Mouse (Mus musculus) forebrain, embryonic 15.5 days (tissue): ENCODE data around the gene Hist1h3g. TPM values are rescaled to one million over a fixed set of nuclear protein-coding genes. Genes with fewer than 3 reads are reported as not detected.

ENCODE experiments used
- ATAC-seq: fragments of 200-750 bp; cut with Nextera tagmentation; replicated peaks from 2 replicates; pipeline ENCODE4 v1.8.0; 2017; ENCODE audit warnings: mild to moderate bottlenecking, moderate TSS enrichment, moderate library complexity
- H3K27ac ChIP-seq: fragments of 300-500 bp; sonication (generic); replicated peaks from 2 replicates; pipeline ENCODE4 v1.5.1; 2015; ENCODE audit warnings: mild to moderate bottlenecking, inconsistent platforms
- H3K27me3 ChIP-seq: fragments of 300-500 bp; sonication (generic); 2 replicates; pipeline ENCODE4 v1.6.1; 2015; ENCODE audit warnings: inconsistent platforms
- H3K36me3 ChIP-seq: fragments of 300-500 bp; sonication (generic); 2 replicates; pipeline ENCODE4 v1.6.1; 2015; ENCODE audit warnings: mild to moderate bottlenecking, inconsistent platforms
- H3K4me1 ChIP-seq: fragments of 300-500 bp; sonication (generic); 2 replicates; pipeline ENCODE4 v1.6.1; 2015; ENCODE audit warnings: inconsistent platforms
- H3K4me2 ChIP-seq: fragments of 300-500 bp; sonication (generic); replicated peaks from 2 replicates; pipeline ENCODE4 v1.6.1; 2015; ENCODE audit warnings: mild to moderate bottlenecking, inconsistent platforms
- H3K4me3 ChIP-seq: fragments of 300-500 bp; sonication (generic); 2 replicates; pipeline ENCODE4 v1.5.1; 2015; ENCODE audit warnings: mild to moderate bottlenecking, inconsistent platforms
- H3K9ac ChIP-seq: fragments of 300-500 bp; sonication (generic); replicated peaks from 2 replicates; pipeline ENCODE4 v1.6.1; 2015; ENCODE audit warnings: mild to moderate bottlenecking, inconsistent platforms
- H3K9me3 ChIP-seq: fragments of 300-500 bp; sonication (generic); 2 replicates; pipeline ENCODE4 v1.6.1; 2016; ENCODE audit warnings: inconsistent platforms
- WGBS: fragments of 180-500 bp; shearing (Covaris S2); methylation state at CpG from one replicate; pipeline ENCODE4 v1.1.7; 2015; ENCODE audit warnings: mixed read lengths; 5-methylcytosine and 5-hydroxymethylcytosine counted together
- microRNA-seq: library from miRNA; unstranded; fragments of <30 nt; microRNA quantifications from one replicate; pipeline ENCODE4, GENCODE M21; 2016
- polyA plus RNA-seq: library from polyadenylated mRNA; unstranded; fragments of >200 nt; fragmentation: Nextera tagmentation; extraction: Ambion mirVana; gene quantifications from 2 replicates; pipeline ENCODE4 v1.2.1, GENCODE M21; 2015

The Hist1h3g gene
- polyA plus RNA-seq, 1 experiment from 2014 or later = 3.4 TPM

- Histone ChIP-seq H3K27ac (peak within 1 kb of the TSS; percentile 97), H3K9ac (peak within 1 kb of the TSS; percentile 61), H3K4me1 (peaks cover 53% of the 10 kb centered on the region), H3K4me3 (peak within 1 kb of the TSS; percentile 53), H3K36me3 (no peaks in the 10 kb centered on the region), H3K27me3 (no peaks in the 10 kb centered on the region), H3K4me2 (peak within 1 kb of the TSS; percentile 79), H3K9me3 (no peaks in the 10 kb centered on the region)
- peak; percentile 93 for ATAC-seq
- WGBS = under 1% methylated on average over 43 of the region's 43 CpGs
Measured at GRCm38 (mm10) chr13:23581408-23582218, 46.4 kb downstream of the Hist1h3g start, which contains the start of gene Hist1h4d. Gene Hist1h4d (plus strand): TSS chr13:23581598.

GRCm38 (mm10) chr13:23582219-23583056 lies 47.2 kb downstream of the Hist1h3g start:
- H3K4me2 ChIP-seq = peak overlapping the region; percentile 79
- peak overlapping the region; percentile 61 for H3K9ac ChIP-seq
- peak overlapping the region; percentile 97 for H3K27ac ChIP-seq
- no peaks in the 10 kb centered on the region for H3K9me3 ChIP-seq
- peak overlapping the region; percentile 53 for H3K4me3 ChIP-seq
- H3K27me3 ChIP-seq = no peaks in the 10 kb centered on the region
- 3% methylated on average over 6 of the region's 6 CpGs for WGBS
- peaks cover 50% of the 10 kb centered on the region for H3K4me1 ChIP-seq
- ATAC-seq = no peak
- no peaks in the 10 kb centered on the region for H3K36me3 ChIP-seq

- Histone ChIP-seq H3K36me3 (no peaks in the 10 kb centered on the region), H3K9ac (no peak overlapping the region), H3K4me3 (no peak overlapping the region), H3K9me3 (no peaks in the 10 kb centered on the region), H3K27me3 (no peaks in the 10 kb centered on the region), H3K27ac (peak overlapping the region; percentile 97), H3K4me2 (no peak overlapping the region; the same call in 1 of the 2 replicates), H3K4me1 (peaks cover 50% of the 10 kb centered on the region)
- ATAC-seq = no peak
Measured at GRCm38 (mm10) chr13:23583387-23584068, 48.3 kb downstream of the Hist1h3g start.

- Histone ChIP-seq H3K9ac (peak overlapping the region; percentile 74), H3K4me3 (peak overlapping the region; percentile 47), H3K9me3 (no peaks in the 10 kb centered on the region), H3K27me3 (no peaks in the 10 kb centered on the region), H3K27ac (peak overlapping the region; percentile 97), H3K4me1 (peaks cover 50% of the 10 kb centered on the region), H3K36me3 (no peaks in the 10 kb centered on the region), H3K4me2 (peak overlapping the region; percentile 77)
- no peak for ATAC-seq
Measured at GRCm38 (mm10) chr13:23584331-23584730, 49.1 kb downstream of the Hist1h3g start.

- H3K4me2 ChIP-seq = peak overlapping the region; percentile 77
- H3K4me3 ChIP-seq = peak overlapping the region; percentile 47
- peak overlapping the region; percentile 74 for H3K9ac ChIP-seq
- H3K36me3 ChIP-seq = no peaks in the 10 kb centered on the region
- peaks cover 50% of the 10 kb centered on the region for H3K4me1 ChIP-seq
- H3K27ac ChIP-seq = peak overlapping the region; percentile 97
- under 1% methylated on average over 21 of the region's 21 CpGs for WGBS
- H3K9me3 ChIP-seq = no peaks in the 10 kb centered on the region
- H3K27me3 ChIP-seq = no peaks in the 10 kb centered on the region
- ATAC-seq = peak; percentile 17; the same call in 1 of the 2 replicates
Measured at GRCm38 (mm10) chr13:23585029-23585441, 49.8 kb downstream of the Hist1h3g start.

Small RNA genes within 50 kb of the gene (microRNA-seq; reads per million reads assigned to microRNA genes)
- gene Gm44297 (not detected), gene Gm44359 (not detected), gene Gm44394 (not detected), gene n-TStga1 (not detected)

Other genes starting within 250 kb of the Hist1h3g start
- 58.3 and 60.9 TPM in 2 replicates for gene Zfp322a, start 166.2 kb upstream of the Hist1h3g start, polyA plus RNA-seq
- 13.0 and 13.2 TPM in 2 replicates for gene Abt1, start 111.6 kb upstream of the Hist1h3g start, polyA plus RNA-seq
- 0.05 and 0.08 TPM in 2 replicates for gene Btn1a1, start 69.5 kb upstream of the Hist1h3g start, polyA plus RNA-seq
- 0.11 TPM in 1 of 2 replicates, not detected in the other for gene Btn2a2, start 46.6 kb upstream of the Hist1h3g start, polyA plus RNA-seq
- gene Hist1h4h, start 4.4 kb upstream of the Hist1h3g start, polyA plus RNA-seq = 4.9 and 6.0 TPM in 2 replicates
- gene Hist1h2af, start 1.5 kb upstream of the Hist1h3g start, polyA plus RNA-seq = 2.8 and 6.7 TPM in 2 replicates
- gene Hist1h2bh, start 8.0 kb downstream of the Hist1h3g start, polyA plus RNA-seq = 0.37 and 0.59 TPM in 2 replicates
- 0.46 and 0.94 TPM in 2 replicates for gene Hist1h3f, start 8.6 kb downstream of the Hist1h3g start, polyA plus RNA-seq
- gene Hist1h4f, start 16.2 kb downstream of the Hist1h3g start, polyA plus RNA-seq = 0.70 and 0.73 TPM in 2 replicates
- gene Hist1h1d, start 17.8 kb downstream of the Hist1h3g start, polyA plus RNA-seq = 0.23 and 0.25 TPM in 2 replicates
- gene Hist1h3e, start 26.9 kb downstream of the Hist1h3g start, polyA plus RNA-seq = 2.6 and 2.7 TPM in 2 replicates
- 48.1 and 55.0 TPM in 2 replicates for gene Hist1h2ae, start 35.8 kb downstream of the Hist1h3g start, polyA plus RNA-seq
- 4.7 and 5.6 TPM in 2 replicates for gene Hist1h2bg, start 36.0 kb downstream of the Hist1h3g start, polyA plus RNA-seq
- gene Hist1h2bf, start 38.8 kb downstream of the Hist1h3g start, polyA plus RNA-seq = 1.6 and 2.9 TPM in 2 replicates
- 1.5 and 2.0 TPM in 2 replicates for gene Hist1h2ad, start 39.0 kb downstream of the Hist1h3g start, polyA plus RNA-seq
- gene Hist1h3d, start 40.3 kb downstream of the Hist1h3g start, polyA plus RNA-seq = 4.5 and 5.1 TPM in 2 replicates
- 76.0 and 88.6 TPM in 2 replicates for gene Hist1h4d, start 46.2 kb downstream of the Hist1h3g start, polyA plus RNA-seq
- 1.9 and 2.5 TPM in 2 replicates for gene Hist1h2be, start 85.7 kb downstream of the Hist1h3g start, polyA plus RNA-seq
- 11.6 and 13.7 TPM in 2 replicates for gene Hist1h1e, start 87.1 kb downstream of the Hist1h3g start, polyA plus RNA-seq
- 1.0 and 1.1 TPM in 2 replicates for gene Hist1h2ac, start 148.5 kb downstream of the Hist1h3g start, polyA plus RNA-seq
- gene Hist1h2bc, start 148.8 kb downstream of the Hist1h3g start, polyA plus RNA-seq = 33.7 and 35.6 TPM in 2 replicates
- gene Hist1h1t, start 160.4 kb downstream of the Hist1h3g start, polyA plus RNA-seq = 0.20 TPM in 1 of 2 replicates, not detected in the other
- gene Hist1h4c, start 163.0 kb downstream of the Hist1h3g start, polyA plus RNA-seq = 3.7 and 4.4 TPM in 2 replicates
- 2.0 and 3.4 TPM in 2 replicates for gene Hfe, start 175.4 kb downstream of the Hist1h3g start, polyA plus RNA-seq
- 22.8 and 24.6 TPM in 2 replicates for gene Hist1h1c, start 203.4 kb downstream of the Hist1h3g start, polyA plus RNA-seq
- 3.9 and 4.1 TPM in 2 replicates for gene Hist1h3c, start 210.2 kb downstream of the Hist1h3g start, polyA plus RNA-seq
- gene Hist1h2bb, start 211.3 kb downstream of the Hist1h3g start, polyA plus RNA-seq = 1.8 and 2.0 TPM in 2 replicates
- gene Hist1h2ab, start 215.7 kb downstream of the Hist1h3g start, polyA plus RNA-seq = 26.0 and 31.2 TPM in 2 replicates
- 7.9 and 11.7 TPM in 2 replicates for gene Hist1h3b, start 216.8 kb downstream of the Hist1h3g start, polyA plus RNA-seq
- gene Hist1h4b, start 221.6 kb downstream of the Hist1h3g start, polyA plus RNA-seq = 2.8 and 3.8 TPM in 2 replicates
- gene Hist1h4a, start 225.8 kb downstream of the Hist1h3g start, polyA plus RNA-seq = 0.38 TPM in 1 of 2 replicates, not detected in the other
- 2.7 and 3.2 TPM in 2 replicates for gene Hist1h3a, start 227.0 kb downstream of the Hist1h3g start, polyA plus RNA-seq
- 1.5 TPM in 2 replicates for gene Hist1h1a, start 228.2 kb downstream of the Hist1h3g start, polyA plus RNA-seq
- gene Trim38, start 234.5 kb downstream of the Hist1h3g start, polyA plus RNA-seq = 0.11 TPM in 1 of 2 replicates, not detected in the other